Mouse (Mus musculus) left cerebral cortex, adult 8-10 months (tissue): Measurements from ENCODE around the gene Enox1. TPM values are rescaled to one million over a fixed set of nuclear protein-coding genes. Genes with fewer than 3 reads are reported as not detected.

Experiments used
- DNase-seq, 2 experiments: peaks; one replicate each; pipeline ENCODE4 v3.0.0; 2022; ENCODE audit warnings: low spot score in 2 of 2
- total RNA-seq, 4 experiments: library from RNA; stranded (reverse); gene quantifications; 2 replicates each; pipeline ENCODE4 v1.2.4; 2022

Enox1 gene
- total RNA-seq, 4 experiments from 2014 or later, result 38.1 to 46.3 (median 40.3) TPM

- DNase-seq, result no peak
These were observed 116.4 kb downstream of the Enox1 start for GRCm38 (mm10) chr14:77272931-77273446.

DNA sequence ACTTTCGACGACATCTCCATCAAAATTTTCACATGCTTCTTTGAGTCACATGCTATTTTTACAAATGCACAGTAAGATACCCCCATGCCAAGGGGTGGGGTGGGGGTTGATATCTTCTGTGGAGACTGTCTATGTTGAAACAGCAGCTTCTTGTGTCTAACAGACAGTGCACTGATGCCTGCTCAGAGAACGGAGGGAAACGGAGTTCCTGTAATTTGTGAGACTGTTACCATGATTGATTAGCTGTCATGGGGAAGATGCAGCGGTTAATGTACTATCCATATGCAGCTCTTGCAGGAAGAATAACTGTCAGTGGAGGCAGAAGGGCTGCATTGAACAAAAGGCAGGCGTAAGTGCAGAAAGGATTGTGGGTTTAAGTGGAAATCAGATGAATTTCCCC is 117.2 kb downstream of the Enox1 start:
- DNase-seq, result no peak

- DNase-seq, result no peak
These were observed 119.0 kb downstream of the Enox1 start for GRCm38 (mm10) chr14:77275607-77276006.

DNA sequence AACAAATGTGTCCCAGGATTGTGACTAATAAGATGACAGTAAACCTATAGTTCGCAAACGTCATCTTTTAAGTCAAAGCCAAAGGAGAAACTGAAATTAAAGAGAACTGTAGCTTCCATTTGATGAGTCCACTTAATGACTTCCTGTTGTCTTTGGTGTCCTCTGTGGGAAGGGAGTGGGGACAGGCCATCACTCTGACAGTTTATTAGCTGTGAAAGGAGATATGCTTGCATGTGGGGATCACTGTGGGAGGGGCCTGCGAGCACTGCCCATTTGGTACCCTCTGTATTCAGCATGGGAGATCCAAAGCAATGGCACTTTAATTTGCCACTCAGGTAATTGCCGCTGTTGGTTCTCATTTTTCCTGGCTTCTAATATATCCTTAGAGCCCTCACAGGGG is 122.6 kb downstream of the Enox1 start:
- DNase-seq, result no peak

- DNase-seq, result no peak
These were observed 123.9 kb downstream of the Enox1 start for GRCm38 (mm10) chr14:77280454-77280853.

DNA sequence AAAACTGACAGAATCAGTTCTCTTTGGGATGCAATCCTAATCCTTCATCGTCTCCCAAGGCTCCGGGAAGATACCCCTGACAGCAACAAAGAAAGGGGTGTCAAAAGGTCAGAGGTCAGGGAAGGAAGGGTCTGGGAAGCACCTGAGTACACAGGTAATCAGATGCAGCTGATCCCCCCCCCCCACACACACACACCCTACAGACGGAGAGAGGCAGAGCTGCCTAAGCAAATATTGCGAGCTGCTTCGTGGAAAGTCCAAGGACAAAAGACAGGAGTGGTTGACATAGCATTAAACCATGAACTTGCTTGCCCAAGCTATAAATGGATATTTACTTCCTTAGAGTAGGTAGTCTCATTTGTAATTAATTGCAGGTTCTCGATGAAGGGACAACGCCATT is 124.3 kb downstream of the Enox1 start:
- no peak for DNase-seq

DNA sequence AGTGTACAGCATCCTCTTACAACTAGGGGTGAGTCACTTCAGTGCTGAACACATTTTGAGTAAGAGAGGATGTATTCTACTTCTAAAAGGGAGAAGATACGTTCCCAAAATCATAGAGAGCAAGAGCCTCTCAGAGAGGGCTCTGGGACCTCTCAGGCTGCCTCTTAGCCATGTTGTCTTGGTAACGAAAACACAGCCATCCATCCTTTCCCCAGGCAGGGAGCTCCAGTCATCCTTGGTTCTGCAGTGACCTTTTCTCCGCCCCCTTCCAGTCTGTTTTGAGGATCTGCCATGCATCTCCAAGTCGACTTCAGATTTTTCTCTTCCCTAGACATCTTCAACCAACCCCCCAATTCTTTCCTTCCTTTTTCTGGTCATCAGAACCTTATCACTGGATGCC is 127.4 kb downstream of the Enox1 start:
- peak in 1 of 2 experiments; percentile 33 for DNase-seq

DNA sequence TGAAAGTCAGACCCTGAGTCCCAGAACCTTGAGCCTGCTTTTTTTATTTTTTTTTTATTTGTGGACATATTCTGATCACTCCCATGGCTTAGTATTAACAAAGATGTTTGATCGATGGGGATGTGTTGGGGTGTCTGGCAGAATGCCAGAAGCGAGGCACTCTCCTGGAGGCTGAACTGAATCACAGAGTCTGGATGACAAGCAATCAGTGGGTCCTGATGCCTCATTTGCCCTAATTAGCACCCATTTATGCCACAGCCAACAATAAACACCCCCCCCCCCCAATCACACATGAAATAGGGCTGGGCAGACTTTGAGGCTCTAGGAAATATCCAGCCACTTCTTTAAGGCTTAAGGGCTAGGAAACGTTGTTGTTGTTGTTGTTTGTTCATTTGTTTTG is 128.9 kb downstream of the Enox1 start:
- no peak for DNase-seq

DNA sequence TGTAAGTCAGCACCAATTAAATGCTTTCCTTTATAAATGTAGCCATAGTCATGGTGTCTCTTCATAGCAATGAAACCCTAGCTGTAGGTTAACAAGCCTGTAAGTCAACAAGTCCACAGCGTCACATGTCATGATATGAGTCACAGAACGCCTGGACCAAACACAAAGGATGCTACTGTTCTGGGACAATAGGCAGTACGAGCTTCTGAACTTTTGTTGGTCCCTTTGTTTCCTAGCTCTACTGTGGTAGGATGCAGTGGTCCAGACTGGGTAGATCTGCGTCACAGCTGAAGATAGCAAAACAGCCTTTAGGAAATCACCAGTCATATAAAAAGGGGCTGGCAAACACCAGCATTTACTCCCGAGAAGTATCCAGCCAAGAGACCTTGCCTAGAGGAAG is 135.2 kb downstream of the Enox1 start:
- DNase-seq, result peak in 1 of 2 experiments; percentile 22

DNA sequence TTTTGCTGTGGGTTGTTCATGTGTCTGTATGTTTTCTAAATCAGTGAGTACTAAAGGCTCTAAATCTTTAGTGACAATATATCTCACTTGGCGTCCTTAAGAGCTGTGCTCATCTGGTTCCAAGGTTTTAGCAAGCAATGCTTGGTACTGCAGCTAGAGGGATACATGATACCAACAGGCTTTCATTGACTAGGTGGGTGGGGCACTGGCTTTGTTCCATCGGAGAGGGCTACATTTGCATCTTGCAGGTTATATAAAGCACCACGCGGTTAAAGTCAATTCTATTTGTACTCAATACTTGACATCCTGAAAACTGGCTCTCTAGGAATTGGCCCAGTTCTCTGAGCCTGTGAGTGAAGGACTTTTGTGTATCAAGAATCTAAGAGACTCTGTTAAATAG is 140.5 kb downstream of the Enox1 start:
- peak in 1 of 2 experiments; percentile 60 for DNase-seq

GRCm38 (mm10) chr14:77298327-77298726 is 141.8 kb downstream of the Enox1 start:
- no peak for DNase-seq

- DNase-seq, result no peak
These were observed 153.0 kb downstream of the Enox1 start for GRCm38 (mm10) chr14:77309571-77309970.

DNA sequence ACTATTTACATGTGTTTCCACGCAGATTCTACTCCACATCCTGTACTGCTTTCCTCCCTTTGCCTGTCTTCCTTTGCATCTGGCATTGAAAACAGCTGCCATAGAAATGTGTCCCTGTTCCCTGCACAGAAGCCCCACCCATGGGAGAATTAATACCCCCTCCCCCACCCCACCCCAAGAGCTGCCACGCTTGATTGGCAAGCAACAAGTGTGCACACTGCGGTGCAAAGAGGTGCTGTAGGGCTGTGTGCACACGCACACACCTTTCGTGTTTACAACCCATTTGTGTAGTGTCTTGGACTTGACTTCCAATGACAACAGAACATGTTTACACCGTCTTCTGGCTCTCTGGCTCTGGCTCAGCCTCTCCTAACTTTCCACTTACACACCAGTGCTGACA is 154.9 kb downstream of the Enox1 start:
- no peak for DNase-seq

GRCm38 (mm10) chr14:77319396-77319795 is 162.8 kb downstream of the Enox1 start:
- DNase-seq, result no peak

GRCm38 (mm10) chr14:77324348-77324747 is 167.8 kb downstream of the Enox1 start:
- DNase-seq, result no peak

DNA sequence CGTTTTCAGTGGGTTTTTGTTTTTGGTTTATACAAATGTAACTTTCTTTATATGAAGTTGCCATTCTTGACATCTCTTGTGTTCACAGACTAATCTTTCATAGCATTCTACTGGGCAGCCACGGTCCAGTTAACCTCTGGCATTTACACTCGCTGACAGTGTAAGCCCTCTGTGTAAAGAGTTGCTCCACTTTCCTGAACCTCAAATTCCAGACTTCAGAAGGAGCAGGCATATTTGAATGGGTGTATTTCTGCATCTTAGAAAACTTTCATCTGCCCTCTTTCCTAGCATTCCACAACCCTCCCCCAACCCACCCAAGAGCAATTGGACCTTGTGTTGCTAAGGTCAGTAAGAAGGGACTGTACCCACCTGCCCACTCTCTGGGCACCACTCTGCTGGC is 171.1 kb downstream of the Enox1 start:
- DNase-seq, result no peak

GRCm38 (mm10) chr14:77329791-77330190 is 173.2 kb downstream of the Enox1 start:
- no peak for DNase-seq

GRCm38 (mm10) chr14:77343662-77344340 is 187.2 kb downstream of the Enox1 start:
- DNase-seq, result no peak

DNA sequence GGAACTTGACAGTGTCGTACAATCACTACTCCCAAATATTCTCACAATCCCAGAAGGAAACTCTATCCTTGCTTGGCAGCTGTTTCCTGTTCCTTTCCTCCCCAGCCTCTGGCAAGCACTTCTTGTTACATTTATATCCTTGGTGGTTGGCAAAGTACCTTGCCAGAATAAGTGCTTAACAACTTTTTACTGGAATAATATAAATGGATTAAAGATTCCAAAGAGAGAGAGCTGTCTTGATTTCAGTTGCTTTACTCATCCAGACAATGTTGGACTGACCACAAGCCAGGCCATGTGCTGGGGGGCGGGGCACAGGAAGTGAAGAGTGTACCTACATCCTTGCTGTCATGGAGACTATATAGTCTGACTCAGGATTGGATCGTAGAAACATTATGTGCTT is 189.7 kb downstream of the Enox1 start:
- no peak for DNase-seq

DNA sequence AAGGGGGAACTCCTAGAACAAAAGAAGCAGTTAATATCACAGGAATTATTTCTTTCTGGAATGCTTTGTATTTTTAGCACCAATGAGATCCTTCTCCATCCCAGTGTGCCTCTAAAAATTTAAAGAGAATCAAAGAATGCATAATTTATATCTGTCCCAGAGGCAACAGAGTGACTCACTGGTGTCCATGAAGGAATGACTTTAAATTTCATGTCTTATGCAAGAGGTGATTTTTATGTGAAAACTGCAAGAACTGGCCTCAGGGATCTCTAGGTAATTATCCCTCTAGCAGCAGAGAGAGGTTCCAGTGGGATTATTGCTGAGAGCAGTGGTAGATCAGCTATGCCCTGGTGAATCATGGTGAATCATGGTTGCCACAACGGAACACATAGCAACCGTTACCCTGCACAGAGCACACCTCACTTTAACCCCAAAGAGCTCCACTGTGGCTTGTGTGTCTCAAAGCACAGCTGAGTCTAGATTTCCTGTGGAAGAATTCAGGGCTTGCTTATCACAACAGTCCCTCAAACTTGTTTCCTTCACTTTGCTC is 195.3 kb downstream of the Enox1 start:
- DNase-seq, result no peak

GRCm38 (mm10) chr14:77362662-77363061 is 206.1 kb downstream of the Enox1 start:
- DNase-seq, result no peak

DNA sequence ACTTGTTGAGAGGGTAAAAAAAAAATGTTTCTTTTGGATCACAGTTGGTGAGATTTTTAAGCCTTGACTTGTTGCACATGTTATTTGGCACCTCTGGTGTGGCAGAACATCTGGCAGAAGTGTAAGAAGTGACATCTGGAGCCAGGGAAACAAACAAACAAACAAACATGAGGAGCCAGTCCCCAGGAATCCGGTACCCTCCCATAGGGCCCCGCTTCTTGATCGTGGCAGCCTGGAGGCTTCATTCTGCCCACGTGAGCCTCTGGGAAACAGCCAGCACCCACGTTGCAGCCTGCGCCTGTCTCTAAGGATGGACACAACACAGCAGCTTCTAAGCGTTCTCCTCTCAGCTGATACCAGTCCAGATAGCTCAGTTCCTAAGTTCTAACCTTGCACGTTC is 211.8 kb downstream of the Enox1 start:
- no peak for DNase-seq

- DNase-seq, result no peak
These were observed 212.5 kb downstream of the Enox1 start for GRCm38 (mm10) chr14:77369070-77369469.
